Mouse (Mus musculus) heart, embryonic 16.5 days (tissue): ENCODE measurements around the gene Has3. TPM values are rescaled to one million over a fixed set of nuclear protein-coding genes. Genes with fewer than 3 reads are reported as not detected.

ENCODE experiments used
- polyA plus RNA-seq: library from polyadenylated mRNA; unstranded; fragments of >200 nt; fragmentation: Nextera tagmentation; extraction: Ambion mirVana; gene quantifications from 2 replicates; pipeline ENCODE4 v1.2.1, GENCODE M21; 2015

Has3 gene
- polyA plus RNA-seq, 1 experiment from 2014 or later, result 0.26 TPM

Other genes starting within 250 kb of the Has3 start
- 7.6 and 7.7 TPM in 2 replicates for gene Tango6, start 187.2 kb upstream of the Has3 start, polyA plus RNA-seq
- 42.5 and 48.1 TPM in 2 replicates for gene Utp4, start 23.4 kb downstream of the Has3 start, polyA plus RNA-seq
- gene Sntb2, start 65.5 kb downstream of the Has3 start, polyA plus RNA-seq, result 11.7 and 12.4 TPM in 2 replicates
- gene Vps4a, start 161.0 kb downstream of the Has3 start, polyA plus RNA-seq, result 57.2 and 57.8 TPM in 2 replicates
- 51.0 and 53.2 TPM in 2 replicates for gene Pdf, start 178.4 kb downstream of the Has3 start, polyA plus RNA-seq
- 27.6 and 27.9 TPM in 2 replicates for gene Cog8, start 186.4 kb downstream of the Has3 start, polyA plus RNA-seq
- gene Nip7, start 186.6 kb downstream of the Has3 start, polyA plus RNA-seq, result 45.3 and 49.9 TPM in 2 replicates
- gene Tmed6, start 195.4 kb downstream of the Has3 start, polyA plus RNA-seq, result 0.17 TPM in 1 of 2 replicates, not detected in the other
- gene Terf2, start 226.3 kb downstream of the Has3 start, polyA plus RNA-seq, result 10.0 and 10.2 TPM in 2 replicates